Mouse (Mus musculus) thymus, postnatal 14 days (tissue): ENCODE data around the gene Gtf2ird2.

Source experiments
- DNase-seq: peaks from one replicate; pipeline ENCODE4 v3.0.0; 2021

The Gtf2ird2 gene

GRCm38 (mm10) chr5:134271421-134271820, 87.6 kb downstream of the Gtf2ird2 start:
- no peak for DNase-seq

- DNase-seq, result peak; percentile 35
Measured at GRCm38 (mm10) chr5:134272761-134273160, 88.9 kb downstream of the Gtf2ird2 start.

- no peak for DNase-seq
Measured at GRCm38 (mm10) chr5:134273761-134274160, 89.9 kb downstream of the Gtf2ird2 start.
